Mouse (Mus musculus) fibroblast of lung, adult 2 months (primary cell): ENCODE measurements around the gene Atp6v1a.
A peak's percentile ranks its signal among the peaks of the same experiment; 100 is the strongest.

ENCODE experiments used
- DNase-seq: peaks from one replicate; pipeline ENCODE4 v3.0.0-alpha.2; 2011; ENCODE audit warnings: low read depth

Atp6v1a gene

DNA sequence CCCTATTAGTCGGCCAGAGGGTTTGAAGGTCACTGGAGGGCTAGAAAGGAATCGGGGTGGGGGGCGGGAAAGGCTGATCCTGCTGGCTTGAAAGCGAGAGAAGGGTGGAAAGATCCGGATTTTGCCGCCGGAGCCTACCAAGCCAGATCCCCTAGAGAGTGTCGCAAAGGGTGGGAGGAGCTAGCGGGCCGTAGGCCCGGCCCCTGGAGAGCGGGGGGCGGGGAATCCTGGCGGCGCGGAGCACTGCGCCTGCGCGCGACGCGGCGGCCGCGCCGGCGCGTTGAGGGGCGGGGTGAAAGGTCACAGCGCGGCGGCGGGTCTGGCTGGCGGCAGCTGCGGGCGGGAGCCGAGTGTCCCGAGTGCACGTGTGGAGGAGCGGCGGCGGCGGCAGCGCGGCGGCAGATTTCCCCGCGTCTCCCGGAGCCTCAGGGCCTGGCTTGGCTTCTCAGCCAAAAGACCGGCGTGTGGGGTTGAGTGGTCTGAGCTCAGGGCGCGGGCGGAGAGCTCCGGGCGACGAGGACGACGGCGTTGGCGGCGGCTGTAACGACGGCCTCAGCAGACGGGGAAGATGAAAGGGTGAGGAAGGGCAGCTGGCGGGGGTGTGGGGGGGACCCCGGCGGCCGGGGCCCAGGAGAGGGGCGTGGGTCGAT is at the start of gene Atp6v1a, which contains the start of gene Naa50:
Gene Atp6v1a (minus strand): TSS at position 170 of the 650 bp plus-strand sequence.
Gene Naa50 (plus strand): TSS at position 295 of the 650 bp plus-strand sequence.
- DNase-seq = peak; percentile 76

DNA sequence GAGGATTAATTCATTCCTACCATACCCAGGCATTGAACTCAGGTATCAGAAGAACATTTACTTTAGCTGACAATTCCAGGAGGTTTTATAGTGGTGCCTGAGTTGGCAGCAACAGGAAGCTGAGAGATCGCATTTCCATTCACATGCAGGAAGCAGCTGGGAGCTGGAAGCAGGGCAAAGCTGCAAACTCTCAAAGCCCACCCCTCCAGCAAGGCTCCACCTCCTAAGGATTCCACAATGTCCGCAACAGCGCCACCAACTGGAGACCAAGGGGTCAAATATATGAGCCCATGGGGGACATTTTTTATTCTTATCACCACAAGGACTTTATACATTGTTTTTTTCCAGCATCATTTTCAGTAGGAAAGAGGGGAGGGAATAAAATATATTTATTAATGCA is 49.3 kb upstream of the Atp6v1a start:
- DNase-seq = no peak

DNA sequence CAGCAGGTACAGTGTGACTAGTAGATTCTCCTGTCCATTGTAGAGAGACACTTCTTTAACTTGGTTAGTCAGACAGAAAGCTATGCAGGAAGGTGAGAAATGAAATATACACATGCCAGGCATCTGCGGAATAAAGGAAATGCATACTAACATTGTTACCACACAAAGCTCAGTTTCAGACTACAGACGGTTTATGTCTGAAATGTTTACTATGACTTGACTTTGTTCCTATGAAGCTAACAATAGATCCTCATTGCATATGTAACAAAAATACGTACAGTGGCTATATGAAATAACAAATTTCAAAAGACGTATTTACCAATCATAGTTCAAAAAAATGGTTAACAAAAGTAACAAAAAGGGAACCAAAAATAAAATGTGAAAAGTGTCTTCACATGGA is 47.7 kb upstream of the Atp6v1a start:
- DNase-seq = no peak

DNA sequence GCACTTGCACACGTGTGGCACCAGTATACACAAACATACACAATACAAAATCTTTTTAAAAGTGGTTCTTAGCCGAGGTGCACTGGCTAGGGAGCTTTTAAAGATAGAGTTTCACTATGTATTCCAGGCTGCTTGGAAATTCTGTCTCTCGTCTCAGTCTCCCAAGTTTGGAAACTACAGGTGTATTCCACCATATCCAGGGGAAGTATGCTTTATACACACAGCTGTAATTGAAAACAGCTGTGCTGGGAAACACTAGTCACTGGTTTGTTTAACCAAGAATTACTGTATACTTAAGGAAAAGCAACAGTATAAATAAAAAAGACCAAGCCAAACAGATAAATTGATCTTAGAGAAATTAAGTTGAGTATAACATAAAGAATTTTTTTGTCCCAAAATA is 45.3 kb upstream of the Atp6v1a start:
- no peak for DNase-seq

DNA sequence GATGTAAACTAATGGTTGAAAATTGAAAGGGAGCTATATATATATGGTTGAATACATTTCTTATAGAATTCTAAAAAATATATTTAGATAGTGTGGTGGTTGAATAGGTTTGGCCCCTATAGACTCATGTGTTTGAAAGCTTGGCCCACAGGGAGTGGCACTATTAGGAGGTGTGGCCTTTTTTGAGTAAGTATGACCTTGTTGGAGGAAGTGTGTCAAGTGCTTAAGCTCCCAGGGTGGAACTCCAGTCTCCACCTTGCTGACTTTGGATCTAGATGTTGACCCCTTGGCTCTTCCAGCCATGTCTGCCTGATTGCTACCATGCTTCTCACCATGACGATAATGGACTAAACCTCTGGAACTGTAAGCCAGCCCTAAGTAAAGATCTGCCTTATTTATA is 43.1 kb upstream of the Atp6v1a start:
- no peak for DNase-seq

DNA sequence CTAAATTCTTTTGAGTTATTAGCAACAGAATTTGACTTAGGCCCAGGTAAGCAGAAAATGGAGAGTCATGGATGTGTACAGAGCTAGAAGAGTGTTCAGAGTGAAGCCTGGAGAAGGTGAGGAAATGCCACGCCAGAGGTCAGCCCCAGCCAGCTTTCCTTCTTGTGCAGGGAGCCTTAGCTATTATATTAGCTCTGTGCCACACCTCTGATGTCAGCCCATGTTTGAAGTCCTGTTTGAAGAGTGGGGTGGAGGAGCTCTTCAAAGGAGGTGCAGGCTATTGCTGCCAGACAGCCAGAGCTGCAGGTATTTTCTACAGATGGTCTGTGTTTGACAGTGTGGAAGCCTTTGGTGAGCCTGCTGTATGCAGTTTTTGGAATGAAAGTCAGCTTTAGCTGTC is 39.0 kb upstream of the Atp6v1a start:
- no peak for DNase-seq

DNA sequence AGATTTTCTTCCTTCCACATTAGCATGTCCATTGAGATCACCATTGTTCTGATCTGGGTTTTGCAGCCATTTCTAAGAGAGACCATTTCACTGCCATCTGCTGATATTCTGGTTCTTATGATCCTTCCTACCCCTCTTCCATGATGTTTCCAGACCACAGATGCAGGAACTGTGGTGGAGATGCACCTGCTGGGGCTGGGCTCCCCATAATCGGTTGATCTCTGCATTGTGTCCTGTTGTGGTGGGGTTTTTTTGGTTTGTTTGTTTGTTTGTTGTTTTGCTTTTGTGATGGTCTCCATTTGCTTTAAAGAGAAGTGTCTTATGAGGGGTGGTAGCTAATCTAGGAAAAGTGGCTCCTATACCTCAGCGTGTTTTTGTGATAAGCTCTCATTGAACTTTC is 37.0 kb upstream of the Atp6v1a start:
- DNase-seq = no peak

DNA sequence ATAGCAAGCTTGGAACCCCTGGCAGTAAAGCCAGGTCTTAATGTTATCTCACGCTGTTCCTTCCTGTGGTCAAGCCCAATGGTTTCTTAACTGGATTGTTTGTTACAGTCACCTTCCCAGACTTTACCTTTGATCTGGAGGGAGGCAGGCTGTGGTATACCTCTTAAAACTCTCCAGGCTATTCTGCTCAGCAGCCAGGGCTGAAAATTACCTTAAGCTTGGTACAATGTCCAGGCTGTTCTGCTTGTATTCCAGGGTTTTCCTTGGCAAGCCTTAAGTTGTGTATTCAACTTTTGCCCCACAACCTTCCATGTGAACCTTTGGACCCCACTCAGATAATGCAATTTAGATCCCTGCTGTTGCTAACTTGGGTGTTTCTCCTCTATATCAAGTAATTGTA is 35.5 kb upstream of the Atp6v1a start:
- no peak for DNase-seq

DNA sequence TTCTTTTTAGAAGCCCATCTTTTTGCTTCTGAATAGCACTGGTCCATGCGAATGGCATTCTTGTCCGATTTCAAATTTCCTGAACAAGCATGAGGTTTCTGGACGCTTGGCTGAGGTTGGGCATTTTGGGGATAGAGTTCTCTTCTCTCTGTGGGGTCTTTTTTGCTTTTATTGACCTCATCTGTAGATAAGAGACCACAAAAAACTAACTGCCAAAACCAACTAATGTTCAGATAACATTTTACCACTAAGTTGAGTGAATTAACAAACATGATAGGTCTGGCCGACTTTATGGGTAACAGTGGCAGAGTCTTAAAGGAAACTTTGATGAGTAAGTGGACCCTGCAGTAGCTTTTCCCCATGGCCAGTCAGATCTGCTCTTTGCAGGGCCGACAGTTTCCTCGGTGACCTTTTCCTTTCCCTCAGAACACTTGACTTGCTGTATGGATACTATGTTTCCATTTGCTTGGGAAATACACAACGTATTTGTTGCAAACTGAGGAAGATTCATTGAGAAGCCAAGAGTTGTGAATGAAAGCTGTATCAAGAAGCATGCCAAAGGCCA is 34.5 kb upstream of the Atp6v1a start:
- peak; percentile 4 for DNase-seq

DNA sequence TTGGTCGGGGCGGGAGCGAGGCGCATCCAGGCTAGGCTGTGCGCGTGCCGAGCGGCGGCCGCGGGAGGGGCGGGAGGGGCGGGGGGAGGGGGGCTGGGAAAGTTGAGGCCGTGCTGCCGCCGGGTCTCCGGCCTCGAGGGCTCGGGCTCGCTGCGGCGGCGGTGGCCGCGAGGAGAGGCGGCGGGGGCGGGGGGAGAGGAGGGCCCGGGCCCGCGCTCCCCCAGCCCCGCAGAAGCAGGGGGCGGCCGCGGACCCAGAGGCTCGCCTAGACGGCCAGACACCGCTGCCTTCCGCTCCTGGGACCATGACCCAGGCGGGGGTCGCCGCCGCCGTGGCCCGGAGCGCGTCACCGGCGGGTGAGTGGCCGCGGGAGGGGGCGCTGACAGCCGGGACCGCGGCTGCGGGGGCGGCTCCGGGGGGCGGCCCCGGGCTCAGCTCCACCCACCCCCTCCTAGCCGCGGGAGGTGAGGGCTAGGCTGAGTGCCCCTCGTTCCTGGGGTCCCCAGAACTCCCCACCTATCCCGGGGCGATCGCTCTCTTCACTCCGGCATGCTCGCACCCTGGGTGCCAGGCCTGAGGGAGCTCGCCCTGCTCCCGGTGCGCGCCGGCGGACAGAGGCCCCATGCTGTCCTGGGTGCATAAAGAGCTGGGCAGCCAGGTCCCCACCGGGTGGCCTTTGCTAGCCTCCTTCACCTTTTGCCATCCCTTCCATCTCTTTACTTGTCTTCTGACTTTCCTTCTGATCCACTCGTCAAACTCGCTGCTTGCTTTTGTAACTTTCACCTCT is 33.8 kb upstream of the Atp6v1a start, which contains the start of gene Usf3:
Gene Usf3 (plus strand): TSS at position 92 of the 787 bp plus-strand sequence.
- no peak for DNase-seq

DNA sequence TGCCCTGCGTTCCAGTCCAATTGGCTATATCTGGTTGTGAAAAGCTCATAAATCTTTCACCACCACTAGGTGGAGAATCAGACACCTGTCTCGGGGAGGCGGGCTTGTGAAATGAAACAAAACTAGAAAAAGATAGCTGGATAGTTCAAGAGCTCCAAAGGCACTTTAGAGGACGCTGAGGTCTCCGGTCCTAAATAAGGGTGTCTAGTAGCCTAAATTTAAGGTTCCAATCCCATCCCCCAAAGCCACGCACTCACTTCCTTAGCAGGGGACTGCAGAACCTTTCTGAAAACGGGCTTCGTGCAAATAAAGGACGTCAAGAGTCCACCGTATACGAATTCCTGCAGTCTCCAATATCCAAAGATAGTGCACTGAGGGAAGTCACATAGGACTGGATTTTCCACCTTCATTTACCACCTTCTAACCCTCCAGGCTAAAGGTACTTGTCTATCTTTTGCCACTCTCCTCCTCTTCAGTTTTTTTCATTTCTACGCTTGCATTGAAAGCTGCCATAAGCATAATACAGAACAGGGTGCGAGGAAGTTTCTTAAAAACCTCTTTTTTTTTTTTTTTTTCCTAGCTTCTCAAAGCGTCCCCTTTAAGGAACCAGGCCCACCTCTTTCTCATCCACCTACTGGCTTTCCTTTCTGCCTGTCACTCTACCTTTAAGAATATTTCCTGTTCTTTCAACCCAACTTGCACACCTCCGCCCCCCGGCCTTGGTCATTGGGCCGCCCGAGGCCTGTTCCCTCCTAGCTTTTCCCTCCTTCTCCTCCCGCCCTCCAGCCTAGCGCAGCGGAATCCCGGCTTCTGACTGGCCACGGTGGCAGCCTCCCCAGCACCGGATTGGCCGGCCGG is 33.0 kb upstream of the Atp6v1a start:
- DNase-seq = peak; percentile 97

DNA sequence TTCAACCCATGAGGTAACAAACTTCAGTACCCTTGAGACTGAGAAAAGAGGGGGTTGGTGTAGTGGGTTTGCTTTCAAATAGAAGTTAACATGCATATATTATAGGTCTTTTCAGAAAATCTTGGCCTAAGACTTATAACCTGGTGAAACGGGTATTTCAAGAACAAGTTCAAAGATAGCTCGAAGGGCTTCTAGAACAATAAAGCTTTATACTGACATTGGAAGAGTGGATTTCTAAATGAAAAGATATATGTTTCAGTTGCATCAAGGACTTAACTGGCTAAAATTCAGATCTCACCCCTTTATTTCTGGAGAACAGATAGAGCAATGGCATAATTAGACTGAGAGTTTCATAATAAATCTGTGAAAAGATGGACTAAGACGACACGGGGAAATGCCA is 29.5 kb upstream of the Atp6v1a start:
- DNase-seq = no peak

DNA sequence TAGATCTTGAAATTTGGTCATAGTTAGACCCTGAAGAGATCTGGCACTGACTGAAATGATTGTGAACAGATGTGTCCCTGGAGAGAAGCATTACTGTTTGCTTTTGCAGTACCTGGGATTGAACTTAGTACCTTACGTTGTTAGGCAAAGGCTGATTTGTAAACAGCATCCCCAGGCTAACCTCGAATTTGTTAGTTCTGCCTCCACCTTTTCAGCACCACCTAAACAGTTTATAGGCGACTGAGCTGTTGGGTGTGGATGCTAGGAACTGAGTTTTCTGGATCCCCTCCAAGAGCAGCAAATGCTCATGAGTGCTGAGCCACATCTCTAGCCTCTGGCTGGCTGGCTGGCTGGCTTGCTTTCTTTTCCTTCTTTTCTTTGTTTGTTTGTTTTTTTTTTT is 25.7 kb upstream of the Atp6v1a start:
- DNase-seq = no peak

DNA sequence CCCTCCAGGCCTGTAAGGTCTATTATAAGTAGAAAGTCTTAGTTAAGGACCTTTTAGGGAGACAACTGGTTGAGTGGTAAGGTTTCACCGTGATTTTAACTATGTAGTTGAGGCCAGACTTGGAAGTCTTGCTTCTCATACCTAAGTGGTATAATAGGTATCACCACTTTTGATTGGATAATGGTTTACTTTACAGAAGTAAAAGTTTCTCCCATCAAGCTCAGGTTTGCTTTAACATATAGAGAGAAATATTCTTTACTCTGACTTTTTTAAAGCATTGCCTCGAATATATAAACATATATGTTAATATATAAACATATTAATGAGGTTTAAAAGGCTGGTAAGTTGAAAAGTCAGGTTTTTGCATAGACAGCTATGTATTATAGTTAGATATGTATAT is 24.3 kb upstream of the Atp6v1a start:
- DNase-seq = no peak

DNA sequence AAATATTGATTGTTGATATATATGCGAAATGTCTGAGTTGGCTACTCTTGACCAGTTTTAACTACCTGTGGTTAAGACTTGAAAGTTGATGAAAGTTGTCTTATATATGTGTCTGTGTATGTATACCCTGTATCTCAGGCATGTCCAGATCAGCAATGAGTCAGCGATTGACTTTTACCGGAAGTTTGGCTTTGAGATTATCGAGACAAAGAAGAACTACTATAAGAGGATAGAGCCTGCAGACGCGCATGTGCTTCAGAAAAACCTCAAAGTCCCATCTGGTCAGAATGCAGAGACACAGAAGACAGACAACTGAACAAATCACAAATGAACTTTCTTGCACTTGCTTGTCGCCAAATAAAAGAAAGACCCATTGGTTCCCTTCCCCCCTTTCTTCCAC is 19.8 kb upstream of the Atp6v1a start:
- no peak for DNase-seq

DNA sequence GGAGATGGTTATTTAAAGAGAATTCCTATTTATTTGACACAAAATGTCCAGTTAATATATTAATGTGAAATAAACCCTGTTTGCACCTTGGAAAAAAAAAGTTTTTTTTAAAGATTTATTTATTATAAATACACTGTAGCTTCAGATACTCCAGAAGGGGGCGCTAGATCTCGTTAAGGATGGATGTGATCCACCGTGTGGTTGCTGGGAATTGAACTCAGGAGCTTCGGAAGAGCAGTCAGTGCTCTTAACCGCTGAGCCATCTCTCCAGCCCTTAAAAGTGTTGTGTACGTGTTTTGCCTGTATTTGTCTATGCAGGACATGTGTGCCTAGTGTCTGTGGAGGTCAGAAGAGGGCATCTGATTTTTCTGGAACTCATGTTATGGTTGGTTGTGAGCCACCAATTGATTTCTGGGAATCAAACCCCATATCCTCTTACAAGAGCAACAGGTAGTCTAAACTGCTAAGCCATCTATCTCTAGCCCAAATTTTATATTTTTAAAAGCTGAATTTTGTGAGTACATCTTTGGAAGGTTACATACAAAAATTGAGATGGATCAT is 15.1 kb upstream of the Atp6v1a start:
- no peak for DNase-seq

DNA sequence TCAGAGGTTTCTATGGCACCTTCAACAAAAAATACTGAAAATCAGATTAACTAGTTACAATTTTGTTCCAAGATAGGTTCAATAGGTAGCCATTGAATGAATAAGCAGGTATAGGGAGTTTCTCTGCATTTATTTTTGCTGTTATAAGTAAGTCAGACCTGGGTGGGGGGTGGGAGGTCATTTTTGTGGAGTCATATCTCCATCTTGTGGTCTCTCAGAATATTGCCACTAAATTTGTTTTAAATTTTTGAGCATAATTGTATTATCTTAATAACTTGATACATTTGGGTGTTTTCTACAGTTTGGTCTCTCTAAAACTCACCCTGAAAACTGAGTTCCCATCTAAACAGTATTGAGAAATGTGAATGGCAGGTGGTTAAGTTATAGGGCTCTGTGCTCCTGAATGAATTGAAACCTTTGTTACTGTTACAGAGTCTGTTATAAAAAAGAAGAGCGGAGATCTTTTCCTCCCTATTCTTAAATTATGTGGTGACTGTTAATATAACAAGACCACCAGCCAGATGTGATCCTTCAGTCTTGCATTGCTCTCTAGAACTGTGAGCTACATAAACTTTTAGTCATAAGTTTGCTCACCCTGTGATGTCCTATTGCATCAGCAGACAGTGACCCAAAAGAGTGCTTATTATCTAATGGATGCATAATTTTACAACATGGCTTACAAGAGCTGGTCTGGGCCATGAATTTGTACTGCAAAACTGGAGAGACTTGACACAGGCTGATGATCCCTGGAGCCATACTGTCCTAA is 9.7 kb upstream of the Atp6v1a start:
- no peak for DNase-seq

DNA sequence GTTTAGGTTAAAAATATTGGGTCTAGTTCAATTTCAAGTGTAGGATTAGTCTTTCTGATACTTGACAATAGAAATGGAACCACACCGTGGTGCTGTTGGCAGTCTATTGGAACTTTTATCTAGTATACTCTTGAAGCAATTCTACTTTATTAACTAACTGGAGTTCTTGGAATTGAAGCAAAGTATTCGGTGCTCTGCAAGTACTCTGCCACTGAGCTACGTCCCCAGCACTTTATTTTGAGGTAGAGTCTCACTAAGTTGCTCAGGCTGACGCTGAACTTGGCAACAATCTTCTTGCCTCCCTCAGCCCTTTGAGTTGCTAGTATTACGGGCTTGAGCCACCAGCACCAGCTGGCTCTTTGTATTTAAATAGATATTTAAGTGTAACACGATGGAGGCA is 2.0 kb upstream of the Atp6v1a start:
- no peak for DNase-seq

DNA sequence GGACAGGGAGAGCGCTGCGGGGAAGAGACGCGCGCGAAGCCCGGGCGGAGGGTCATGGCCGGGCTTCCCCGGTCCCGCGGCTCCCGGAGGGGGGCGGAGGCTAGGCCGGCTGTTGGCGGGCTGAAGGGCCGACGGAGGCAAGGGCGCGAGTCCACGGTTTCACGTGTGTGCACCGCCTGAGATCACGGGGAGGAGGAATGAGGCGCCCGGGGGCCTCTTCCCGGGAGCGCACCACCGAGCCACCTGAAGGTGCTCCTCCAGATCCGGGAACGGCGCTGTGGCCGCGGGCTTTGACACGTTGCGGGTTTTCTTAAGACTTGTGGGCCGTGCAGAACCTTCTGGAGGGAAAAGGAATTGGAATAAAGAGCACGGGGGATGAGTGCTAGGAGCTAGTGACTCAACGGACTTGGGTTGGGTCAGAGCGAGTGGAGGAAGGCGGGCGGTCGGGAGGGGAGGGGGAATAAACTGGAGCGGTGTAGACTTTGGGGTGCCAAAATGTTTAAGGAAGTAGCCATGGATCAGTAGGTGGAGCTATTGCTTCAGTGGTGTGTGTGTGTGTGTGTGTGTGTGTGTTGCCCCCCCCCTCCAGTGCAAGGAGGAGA is 782 bp upstream of the Atp6v1a start:
- peak; percentile 85 for DNase-seq

DNA sequence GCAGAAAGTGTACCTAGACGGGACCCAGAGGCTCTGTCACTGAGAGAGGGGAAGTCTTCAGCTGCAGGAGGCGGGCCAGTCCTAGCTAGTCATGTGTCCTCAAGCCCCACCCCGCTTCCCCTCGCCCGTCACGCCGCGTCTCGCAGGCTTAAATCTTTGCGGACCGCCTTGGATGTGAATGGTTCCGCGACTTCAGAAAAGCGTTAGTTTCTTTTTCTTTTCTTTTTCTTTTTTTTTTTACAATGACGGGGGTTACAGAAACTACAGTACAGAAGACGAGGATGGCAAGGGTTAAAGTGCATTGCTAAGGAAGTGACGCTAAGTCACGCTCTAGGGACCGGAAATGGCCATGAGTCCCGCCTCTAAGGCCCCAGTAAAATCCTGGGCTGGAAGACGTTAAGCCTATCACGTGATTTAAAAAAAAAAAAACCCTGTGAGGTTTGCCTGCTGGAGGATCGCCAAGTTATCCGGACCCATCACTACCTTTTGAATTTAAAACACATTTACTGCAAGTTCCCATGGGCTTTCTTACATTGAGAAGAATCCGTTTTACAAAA is 448 bp downstream of the Atp6v1a start:
- DNase-seq = peak; percentile 87
